Mouse (Mus musculus) thymus, adult 2 months (tissue): ENCODE measurements at regions not wholly inside any gene's neighbourhood (a gene's known extent, or its start where the extent isn't known, plus 50 kb on each side); places are given as distances from the start of the nearest gene placed in this dataset.

Source experiments
- CTCF ChIP-seq: fragments of 200-500 bp; IDR thresholded peaks from 2 replicates; pipeline ENCODE4 v1.5.1; 2012; ENCODE audit warnings: mild to moderate bottlenecking, control low read depth, low read length, moderate library complexity, borderline replicate concordance; ENCODE audit not compliant: control insufficient read depth, poor library complexity, insufficient read depth; ENCODE audit errors: extremely low read depth
- POLR2A ChIP-seq: fragments of 200-500 bp; IDR thresholded peaks from 2 replicates; pipeline ENCODE4 v1.6.1; 2012; ENCODE audit warnings: mild to moderate bottlenecking, low read length, control low read depth, moderate library complexity; ENCODE audit not compliant: control insufficient read depth, poor library complexity, insufficient read depth; ENCODE audit errors: extremely low read depth

GRCm38 (mm10) chr17:82857199-82858147 is 357.6 kb upstream of the Pkdcc start:
- TF ChIP-seq POLR2A (no peak), CTCF (no peak)
